Mouse (Mus musculus) gastrocnemius, postnatal 4 days (tissue): ENCODE measurements around the gene Slc2a9. TPM values are rescaled to one million over a fixed set of nuclear protein-coding genes. Genes with fewer than 3 reads are reported as not detected.

Source experiments
- DNase-seq, 2 experiments: peaks; one replicate each; pipeline ENCODE4 v3.0.0; 2021 to 2022; ENCODE audit warnings: low spot score in 2 of 2, mixed read lengths in 2 of 2
- total RNA-seq, 2 experiments: library from RNA; stranded (reverse); gene quantifications; 2 replicates each; pipeline ENCODE4 v1.2.3; 2021

The Slc2a9 gene
- total RNA-seq, 2 experiments from 2014 or later, result 1.4 to 2.4 TPM

DNA sequence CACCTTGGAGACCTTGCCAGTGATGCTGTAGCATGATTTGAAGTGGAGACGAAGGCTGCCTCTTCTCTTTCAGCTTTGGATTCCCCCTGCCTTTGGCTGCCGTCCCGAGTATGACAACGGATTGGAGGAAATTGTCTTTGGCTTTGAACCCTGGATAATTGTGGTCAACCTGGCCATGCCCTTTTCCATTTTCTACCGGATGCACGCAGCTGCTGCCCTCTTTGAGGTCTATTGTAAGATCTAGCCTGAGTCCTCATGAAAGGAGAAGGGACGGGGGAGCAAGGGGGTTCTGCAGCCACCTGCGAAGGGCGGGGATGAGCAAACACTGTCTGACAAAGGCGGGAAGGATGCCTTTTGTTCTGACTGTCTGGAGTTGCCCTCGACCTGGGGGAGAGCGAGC is 200.3 kb downstream of the Slc2a9 start:
- DNase-seq, result no peak

- DNase-seq, result no peak
Measured at GRCm38 (mm10) chr5:38301761-38302411, 201.1 kb downstream of the Slc2a9 start.

Other genes with a start within 250 kb of the Slc2a9 start
- gene Tmem128, start 243.0 kb downstream of the Slc2a9 start, total RNA-seq, result 10 to 100 TPM; 18.6 to 19.3 TPM
- gene Otop1, start 227.2 kb downstream of the Slc2a9 start, total RNA-seq, result under 1 TPM; 0.37 to 0.57 TPM
- gene Drd5, start 183.8 kb downstream of the Slc2a9 start, total RNA-seq, result not detected
- gene Wdr1, start 60.1 kb upstream of the Slc2a9 start, total RNA-seq, result 100 to 1,000 TPM; 205 to 211 TPM
- 10 to 100 TPM in 1 of 2 experiments, 1 to 10 TPM in 1; 8.2 to 10.7 TPM for gene Zfp518b, start 181.7 kb upstream of the Slc2a9 start, total RNA-seq